10 mouse cellular contexts compared by ENCODE assay signal in the genomic region with DNA sequence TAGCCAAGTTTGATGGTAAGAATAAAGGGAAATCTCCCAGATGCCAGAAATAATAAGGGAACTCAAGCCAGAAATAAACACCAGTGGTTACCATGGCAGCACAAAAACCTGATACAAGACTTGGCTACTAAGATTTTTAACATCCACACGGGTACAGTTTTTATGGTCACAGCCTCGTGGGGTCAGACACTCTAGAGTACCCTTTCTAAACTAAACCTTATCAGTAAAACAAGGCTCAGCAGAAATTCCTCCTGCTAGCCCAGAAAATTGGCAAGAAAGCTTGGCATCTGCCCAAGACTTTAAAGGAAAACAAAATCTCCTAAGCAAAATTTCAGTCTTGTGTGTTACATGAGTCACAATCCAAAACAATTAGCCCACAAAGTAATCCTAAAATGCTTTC. TPM values are rescaled to one million over a fixed set of nuclear protein-coding genes. Genes with fewer than 3 reads are reported as not detected.
DNase-seq lines count a peak whose midpoint lies in the region; ATAC-seq and TF ChIP-seq lines count a peak whose summit lies in the region.
"Had no signal": no experiment of that assay in that cellular context is flagged by ENCODE, and none has a peak within 500 bp of the region (broad histone marks: within the 10 kb centered on the region; RNA-seq: fewer than 3 reads in every experiment).

No protein-coding gene starts in this region.

- H3K9me3 ChIP-seq in embryonic facial prominence, embryonic 13.5 days: no peaks in the 10 kb centered on the region
- H3K9me3 ChIP-seq: neural tube, embryonic 12.5 days had no signal

- no peaks in the 10 kb centered on the region for H3K36me3 ChIP-seq in embryonic facial prominence, embryonic 13.5 days
- H3K36me3 ChIP-seq: neural tube, embryonic 12.5 days had no signal

- no peak for TF ChIP-seq CTCF in cerebellum, adult 2 months (IDR thresholded peaks at IDR 0.05; ENCODE audit: borderline replicate concordance, insufficient read depth, low read depth, low read length)

- DNase-seq in adrenal gland, adult 2 months: peak; percentile 4
- DNase-seq in adrenal gland, postnatal 4 days (ENCODE audit: low spot score in 2 of 2): no peak
- DNase-seq in layer of hippocampus, adult 11-12 months (ENCODE audit: low spot score): peak; percentile 2
- no peak for DNase-seq in layer of hippocampus, adult 9-10 months (ENCODE audit: low spot score)
- DNase-seq in heart, postnatal 4 days: peak; percentile 49
- DNase-seq in B cell, adult 2 months: no peak
- no peak for DNase-seq in cerebellum, adult 2 months

- H3K27ac ChIP-seq in embryonic facial prominence, embryonic 13.5 days: peak overlapping the region; percentile 22; the same call in 1 of the 2 replicates
- H3K27ac ChIP-seq in cerebellum, adult 2 months (ENCODE audit: insufficient read depth, low read length): no peak overlapping the region
- H3K27ac ChIP-seq: neural tube, embryonic 12.5 days had no signal

- no peaks in the 10 kb centered on the region for H3K27me3 ChIP-seq in embryonic facial prominence, embryonic 13.5 days
- H3K27me3 ChIP-seq in cerebellum, adult 2 months (ENCODE audit: control insufficient read depth, insufficient read depth, low read length): no peaks in the 10 kb centered on the region
- H3K27me3 ChIP-seq: neural tube, embryonic 12.5 days; Patski had no signal

- no peak for TF ChIP-seq POLR2A in cerebellum, adult 2 months (IDR thresholded peaks at IDR 0.05; ENCODE audit: borderline replicate concordance, insufficient read depth, low read length)

- no peak overlapping the region for H3K9ac ChIP-seq in embryonic facial prominence, embryonic 13.5 days
- H3K9ac ChIP-seq: neural tube, embryonic 12.5 days had no signal

- 7% methylated on average over 2 of the region's 2 CpGs for WGBS in embryonic facial prominence, embryonic 13.5 days
- 2% methylated on average over 2 of the region's 2 CpGs for WGBS in cerebellum, adult 2 months

- no peak overlapping the region for H3K4me2 ChIP-seq in embryonic facial prominence, embryonic 13.5 days
- H3K4me2 ChIP-seq: neural tube, embryonic 12.5 days had no signal

- no peak for ATAC-seq in embryonic facial prominence, embryonic 13.5 days (ENCODE audit: insufficient number of reproducible peaks, insufficient read depth, low FRiP score, low TSS enrichment, low read depth)
- ATAC-seq: Patski had no signal

- H3K4me1 ChIP-seq in embryonic facial prominence, embryonic 13.5 days: peaks cover 24% of the 10 kb centered on the region
- H3K4me1 ChIP-seq in cerebellum, adult 2 months (ENCODE audit: control insufficient read depth, insufficient read depth, low read length): no peaks in the 10 kb centered on the region

- no peak overlapping the region for H3K4me3 ChIP-seq in embryonic facial prominence, embryonic 13.5 days
- no peak overlapping the region for H3K4me3 ChIP-seq in cerebellum, adult 2 months (replicated peaks; ENCODE audit: insufficient read depth, low read depth, low read length)
- H3K4me3 ChIP-seq: neural tube, embryonic 12.5 days had no signal

RNA-seq across cellular contexts. Expression of a gene that starts 17.0 kb away (rescaled TPM):
- total RNA-seq in adrenal gland, adult 2 months (2021): 1 to 10 TPM in 1 of 2 experiments, under 1 TPM in 1; 0.84 to 3.2 TPM
- 0.16 and 0.21 TPM in 2 replicates for polyA plus RNA-seq in adrenal gland, adult 2 months (2012; rRNA removed)
- total RNA-seq in adrenal gland, postnatal 4 days (2021): 10 to 100 TPM; 12.3 to 20.5 TPM
- 38.5 and 39.3 TPM in 2 replicates for polyA plus RNA-seq in embryonic facial prominence, embryonic 13.5 days (2015; fragmentation: Nextera tagmentation; extraction: Ambion mirVana)
- 10 to 100 TPM; 76.6 to 87.1 TPM for total RNA-seq in heart, postnatal 4 days (2021)
- polyA plus RNA-seq in cerebellum, adult 2 months (2012; rRNA removed): 5.3 and 6.0 TPM in 2 replicates

Comparison
In these comparisons a context has a peak if more than half of its experiments do, and no peak if none do; other contexts are left out.
1. DNase-seq: peak in adrenal gland, adult 2 months (single experiment), layer of hippocampus, adult 11-12 months (single experiment) and heart, postnatal 4 days (single experiment); none in adrenal gland, postnatal 4 days (0 of 2), layer of hippocampus, adult 9-10 months (single experiment), B cell, adult 2 months (0 of 2) and cerebellum, adult 2 months (0 of 2).